ENCODE assay signal across 15 mouse cellular contexts in the genomic region with DNA sequence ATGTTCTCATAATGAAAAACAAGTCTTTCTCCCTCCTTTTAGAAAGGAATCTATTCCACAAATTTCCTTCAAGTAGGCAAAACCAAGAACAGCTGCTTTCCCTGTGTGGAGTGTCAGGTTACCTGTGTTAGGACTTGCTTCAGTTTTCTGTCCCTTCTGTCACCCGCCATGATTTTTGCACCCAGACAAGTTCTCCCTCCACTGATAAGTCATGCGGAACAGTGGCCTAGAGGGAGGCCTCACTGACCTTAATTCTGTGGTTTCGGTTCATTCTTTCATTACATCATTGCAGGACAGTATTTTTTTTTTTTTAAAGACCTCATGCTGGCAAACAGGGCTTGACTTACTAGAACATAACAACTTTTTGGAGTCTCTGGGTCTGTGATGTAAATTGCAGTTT. TPM values are rescaled to one million over a fixed set of nuclear protein-coding genes. Genes with fewer than 3 reads are reported as not detected.
DNase-seq lines count a peak whose midpoint lies in the region; ATAC-seq lines count a peak whose summit lies in the region.
"Had no signal": no experiment of that assay in that cellular context is flagged by ENCODE, and none has a peak within 500 bp of the region (broad histone marks: within the 10 kb centered on the region; RNA-seq: fewer than 3 reads in every experiment).

No protein-coding gene starts in this region.

- H3K36me3 ChIP-seq in embryonic facial prominence, embryonic 10.5 days (replicated peaks), result no peaks in the 10 kb centered on the region
- no peaks in the 10 kb centered on the region for H3K36me3 ChIP-seq in forebrain, embryonic 15.5 days
- H3K36me3 ChIP-seq: heart, embryonic 12.5 days; limb, embryonic 13.5 days; midbrain, embryonic 12.5 days had no signal

- no peak overlapping the region for H3K9ac ChIP-seq in forebrain, embryonic 15.5 days (replicated peaks)
- H3K9ac ChIP-seq: heart, embryonic 12.5 days; limb, embryonic 13.5 days; midbrain, embryonic 12.5 days had no signal

- peak; percentile 36 to 56 for DNase-seq in adrenal gland, adult (ENCODE audit: inconsistent age in 2 of 2, low spot score in 1 of 2)
- no peak for DNase-seq in adrenal gland, adult 18-20 months (ENCODE audit: low spot score in 2 of 2)
- peak; percentile 22 for DNase-seq in 3134 (ENCODE audit: extremely low read depth, insufficient read length, low spot score)
- DNase-seq in embryonic facial prominence, embryonic 10.5 days (ENCODE audit: low spot score), result peak; percentile 42
- DNase-seq in kidney, postnatal 36 days, result peak; percentile 23 to 26
- DNase-seq in spleen, postnatal 36 days (ENCODE audit: low spot score in 2 of 2), result no peak
- no peak for DNase-seq in heart, adult 8-10 months (ENCODE audit: low spot score)
- DNase-seq: adrenal gland, adult 8-10 months; cerebellum, postnatal 36 days had no signal

- H3K4me3 ChIP-seq in embryonic facial prominence, embryonic 10.5 days, result no peak overlapping the region
- no peak overlapping the region for H3K4me3 ChIP-seq in forebrain, embryonic 15.5 days
- H3K4me3 ChIP-seq: heart, embryonic 12.5 days; limb, embryonic 13.5 days; midbrain, embryonic 12.5 days had no signal

- H3K27me3 ChIP-seq in embryonic facial prominence, embryonic 10.5 days (replicated peaks; ENCODE audit: low read depth, poor library complexity, severe bottlenecking), result no peaks in the 10 kb centered on the region
- H3K27me3 ChIP-seq in forebrain, embryonic 15.5 days, result no peaks in the 10 kb centered on the region
- H3K27me3 ChIP-seq: heart, embryonic 12.5 days; limb, embryonic 13.5 days; midbrain, embryonic 12.5 days had no signal

- no peak overlapping the region for H3K27ac ChIP-seq in embryonic facial prominence, embryonic 10.5 days (replicated peaks)
- H3K27ac ChIP-seq in forebrain, embryonic 15.5 days (replicated peaks), result no peak overlapping the region
- H3K27ac ChIP-seq: midbrain, embryonic 12.5 days had no signal

- H3K4me1 ChIP-seq in embryonic facial prominence, embryonic 10.5 days, result peaks cover 30% of the 10 kb centered on the region
- H3K4me1 ChIP-seq in forebrain, embryonic 15.5 days, result peaks cover 18% of the 10 kb centered on the region

- WGBS in embryonic facial prominence, embryonic 10.5 days, result 20% methylated on average over 3 of the region's 3 CpGs
- WGBS in forebrain, embryonic 15.5 days, result 60% methylated on average over 3 of the region's 3 CpGs

- no peak for ATAC-seq in forebrain, embryonic 15.5 days (replicated peaks)
- ATAC-seq: intestine, embryonic 16.5 days had no signal

- H3K9me3 ChIP-seq in embryonic facial prominence, embryonic 10.5 days, result no peaks in the 10 kb centered on the region
- H3K9me3 ChIP-seq in forebrain, embryonic 15.5 days, result no peaks in the 10 kb centered on the region
- H3K9me3 ChIP-seq: heart, embryonic 12.5 days; limb, embryonic 13.5 days; midbrain, embryonic 12.5 days had no signal

- H3K4me2 ChIP-seq in forebrain, embryonic 15.5 days (replicated peaks), result no peak overlapping the region
- H3K4me2 ChIP-seq: heart, embryonic 12.5 days; limb, embryonic 13.5 days; midbrain, embryonic 12.5 days had no signal

RNA-seq across cellular contexts. Expression of gene Adrb1, which starts 27.3 kb away (rescaled TPM):
- 1 to 10 TPM; 2.0 to 7.8 TPM for total RNA-seq in adrenal gland, adult 18-20 months (2021)
- polyA plus RNA-seq in embryonic facial prominence, embryonic 10.5 days (2016; fragmentation: Nextera tagmentation; extraction: Ambion mirVana), result 0.24 and 0.26 TPM in 2 replicates
- polyA plus RNA-seq in forebrain, embryonic 15.5 days (2015; fragmentation: Nextera tagmentation; extraction: Ambion mirVana), result 1.6 TPM in 2 replicates
- total RNA-seq in heart, adult 8-10 months (2022), result 10 to 100 TPM; 19.4 to 26.8 (median 22.2) TPM
- total RNA-seq: hematopoietic stem cell, adult 5-6 weeks had no signal

Comparison
In these comparisons a context has a peak if more than half of its experiments do, and no peak if none do; other contexts are left out.
1. DNase-seq: peak in adrenal gland, adult (2 of 2), 3134 (single experiment), embryonic facial prominence, embryonic 10.5 days (single experiment) and kidney, postnatal 36 days (2 of 2); none in adrenal gland, adult 18-20 months (0 of 2), spleen, postnatal 36 days (0 of 2) and heart, adult 8-10 months (single experiment).